Mouse (Mus musculus): ENCODE measurements around the gene 1110012L19Rik. TPM values are rescaled to one million over a fixed set of nuclear protein-coding genes. Genes with fewer than 3 reads are reported as not detected.

The 1110012L19Rik gene
- polyA plus RNA-seq (2017; shearing (Covaris generic)), result 10 to 100 TPM; 29.9 to 31.2 TPM

DNA sequence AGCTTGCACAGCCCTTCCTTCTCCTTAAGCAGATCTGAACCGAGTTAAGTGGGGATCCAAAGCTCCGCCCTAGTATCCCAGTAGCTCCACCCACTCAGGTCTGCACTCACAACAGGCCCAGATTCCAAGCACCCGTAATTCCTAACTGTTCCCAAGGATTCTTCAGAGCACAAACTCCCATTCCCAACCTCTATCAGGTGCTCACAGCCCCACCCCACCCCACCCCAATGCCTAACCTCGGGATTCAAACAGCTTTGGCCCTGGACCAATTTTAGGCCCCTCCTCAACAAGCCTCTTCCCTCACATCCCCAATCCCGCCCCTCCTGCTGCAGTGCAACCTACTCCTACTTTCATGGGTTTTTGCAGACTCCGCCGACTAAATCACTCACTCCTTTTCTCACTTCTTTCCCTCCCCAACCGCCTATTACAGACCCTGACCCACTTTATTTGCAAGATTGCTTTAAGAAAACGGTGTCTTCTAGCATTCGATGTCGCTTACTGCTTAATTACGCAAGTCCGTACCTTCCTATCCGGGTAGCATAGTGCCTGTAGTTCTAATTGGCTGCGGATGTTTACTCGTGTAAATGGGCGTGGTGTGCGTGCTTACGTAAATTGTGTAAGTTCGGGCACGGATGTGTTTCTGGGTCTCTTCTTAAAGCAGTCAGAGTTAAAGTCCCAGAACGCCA lies at the start of gene 1110012L19Rik:
TSS of gene 1110012L19Rik (plus strand) at position 602 of the 686 bp plus-strand sequence.

DNA sequence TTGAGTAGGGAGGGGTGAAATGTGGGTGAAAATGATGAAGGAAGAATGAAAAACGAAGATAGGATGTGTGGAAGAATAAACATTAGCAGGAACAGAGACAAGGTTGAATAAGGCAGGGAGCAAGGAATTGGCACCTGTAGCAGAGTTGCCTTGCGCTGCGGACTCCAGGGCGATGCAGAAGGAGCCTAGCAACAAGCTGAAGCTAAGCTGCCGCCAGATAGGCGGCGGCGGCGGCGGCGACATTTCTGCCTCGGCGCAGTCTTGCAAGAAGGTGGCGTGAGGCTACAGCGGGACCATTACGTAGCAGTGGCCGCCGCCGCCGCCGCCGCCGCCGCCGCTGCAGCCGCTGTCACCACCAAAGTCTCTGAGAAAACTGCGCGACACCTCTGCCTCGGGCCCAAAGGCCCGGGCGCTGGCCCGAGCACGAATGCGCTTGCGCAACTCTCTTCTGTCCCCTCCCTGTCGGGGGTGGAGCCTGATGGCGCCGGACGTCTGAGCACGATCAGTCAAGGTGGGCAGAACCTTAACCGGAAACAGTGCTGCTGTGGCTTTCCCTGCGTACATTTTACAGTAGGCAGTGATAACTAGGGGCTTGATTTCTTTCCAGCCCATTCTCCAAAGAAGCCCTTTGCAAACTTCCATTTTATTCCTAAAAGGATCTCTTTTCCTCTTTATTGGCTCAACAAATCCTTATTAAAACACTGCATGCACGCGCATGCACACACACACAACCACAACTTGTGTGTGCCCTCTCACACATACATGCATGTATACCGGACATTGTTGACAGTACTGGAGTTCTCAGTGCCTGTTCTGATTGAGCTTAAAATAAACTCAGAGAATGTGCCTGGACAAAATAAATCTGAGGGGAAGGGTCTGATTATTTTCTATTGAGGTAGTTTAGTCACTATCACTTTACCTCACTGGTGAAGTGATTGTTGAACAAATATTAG lies 20.7 kb upstream of the 1110012L19Rik start, which contains the start of gene Ids:
TSS of gene Ids (minus strand) at position 424 of the 953 bp plus-strand sequence.

Other genes with a start within 250 kb of the 1110012L19Rik start
- gene Ids, start 20.8 kb upstream of the 1110012L19Rik start, polyA plus RNA-seq (2017; shearing (Covaris generic)), result 10 to 100 TPM; 18.5 to 19.5 TPM
- 10 to 100 TPM; 34.6 to 41.7 TPM for gene Tmem185a, start 91.3 kb downstream of the 1110012L19Rik start, polyA plus RNA-seq (2017; shearing (Covaris generic))

Data from activated CD4-positive, CD25-positive, alpha-beta regulatory T cell (primary cell).